Mouse (Mus musculus): ENCODE data around the gene Slc25a47. TPM values are rescaled to one million over a fixed set of nuclear protein-coding genes. Genes with fewer than 3 reads are reported as not detected.

Slc25a47 gene
- polyA plus RNA-seq, 1 experiment from 2014 or later: 4.3 TPM

GRCm38 (mm10) chr12:108809771-108810170 is 26.1 kb upstream of the Slc25a47 start:
- WGBS: 63% methylated on average over 1 of the region's 1 CpGs
- H3K36me3 ChIP-seq: peaks cover 7% of the 10 kb centered on the region; the same call in 1 of the 2 replicates
- no peaks in the 10 kb centered on the region for H3K27me3 ChIP-seq
- H3K4me2 ChIP-seq: no peak overlapping the region
- no peak for ATAC-seq (replicated peaks; ENCODE audit: insufficient number of reproducible peaks, insufficient read depth, low FRiP score, low read depth)
- no peak overlapping the region for H3K9ac ChIP-seq
- peaks cover 38% of the 10 kb centered on the region for H3K4me1 ChIP-seq (replicated peaks)
- no peak overlapping the region for H3K27ac ChIP-seq
- no peaks in the 10 kb centered on the region for H3K9me3 ChIP-seq (replicated peaks)
- no peak overlapping the region for H3K4me3 ChIP-seq

- no peak overlapping the region for H3K4me3 ChIP-seq
- WGBS: 66% methylated on average over 7 of the region's 7 CpGs
These were observed 25.5 kb upstream of the Slc25a47 start for GRCm38 (mm10) chr12:108810309-108810708.

DNA sequence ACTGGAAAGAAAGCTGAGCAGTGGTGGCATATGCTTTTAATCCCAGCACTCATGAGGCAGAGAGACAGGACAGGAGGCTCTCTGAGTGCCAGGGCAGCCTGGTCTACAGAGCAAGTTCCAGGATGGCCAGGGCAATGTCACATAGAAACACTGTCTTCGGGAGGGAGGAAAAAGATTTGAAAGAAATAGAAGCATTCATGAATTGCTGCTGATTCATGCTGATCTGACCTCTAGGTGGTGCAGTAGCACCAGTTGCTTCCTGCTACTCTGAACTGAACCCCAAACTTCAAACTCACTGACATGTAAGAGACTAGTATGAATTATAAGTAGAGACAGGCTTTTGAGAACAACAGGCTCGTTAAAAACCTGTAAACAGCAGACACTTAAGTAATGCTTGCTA is 24.7 kb upstream of the Slc25a47 start:
- H3K9me3 ChIP-seq (replicated peaks): no peaks in the 10 kb centered on the region
- peaks cover 10% of the 10 kb centered on the region; the same call in 1 of the 2 replicates for H3K36me3 ChIP-seq
- H3K27ac ChIP-seq: no peak overlapping the region
- no peak overlapping the region for H3K4me3 ChIP-seq
- no peak overlapping the region for H3K4me2 ChIP-seq
- H3K27me3 ChIP-seq: no peaks in the 10 kb centered on the region
- 50% methylated on average over 2 of the region's 2 CpGs for WGBS
- peaks cover 35% of the 10 kb centered on the region for H3K4me1 ChIP-seq (replicated peaks)
- H3K9ac ChIP-seq: no peak overlapping the region
- no peak for ATAC-seq (replicated peaks; ENCODE audit: insufficient number of reproducible peaks, insufficient read depth, low FRiP score, low read depth)

More at GRCm38 (mm10) chr12:108810309-108810708, 25.5 kb upstream of the Slc25a47 start:
- peaks cover 10% of the 10 kb centered on the region; the same call in 1 of the 2 replicates for H3K36me3 ChIP-seq
- H3K4me2 ChIP-seq: no peak overlapping the region
- peaks cover 38% of the 10 kb centered on the region for H3K4me1 ChIP-seq (replicated peaks)
- H3K9me3 ChIP-seq (replicated peaks): no peaks in the 10 kb centered on the region
- H3K27me3 ChIP-seq: no peaks in the 10 kb centered on the region
- H3K27ac ChIP-seq: no peak overlapping the region
- no peak overlapping the region for H3K9ac ChIP-seq
- ATAC-seq (replicated peaks; ENCODE audit: insufficient number of reproducible peaks, insufficient read depth, low FRiP score, low read depth): no peak

DNA sequence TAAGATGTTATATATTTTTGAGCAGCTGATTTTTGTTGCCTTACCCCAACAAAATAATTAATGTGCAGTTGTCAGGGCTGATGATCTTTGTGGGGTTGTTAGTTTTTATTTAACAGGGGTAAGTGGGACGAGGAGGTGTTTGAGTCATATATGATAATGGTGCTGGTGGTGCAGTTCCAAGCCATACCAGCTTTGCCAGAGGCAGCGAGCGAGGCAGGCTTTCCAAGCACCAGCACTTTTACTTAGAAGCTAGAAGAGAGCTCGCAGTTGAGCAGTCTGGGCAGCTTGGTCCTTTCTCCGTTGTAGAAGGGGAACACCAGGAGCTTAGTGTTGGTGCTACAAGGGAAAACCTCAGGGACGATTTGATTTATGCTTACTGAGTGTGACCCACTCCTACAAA is 23.4 kb upstream of the Slc25a47 start:
- WGBS: 80% methylated on average over 6 of the region's 6 CpGs
- ATAC-seq (replicated peaks; ENCODE audit: insufficient number of reproducible peaks, insufficient read depth, low FRiP score, low read depth): no peak
- H3K9ac ChIP-seq: no peak overlapping the region
- no peak overlapping the region for H3K27ac ChIP-seq
- H3K4me1 ChIP-seq (replicated peaks): peaks cover 36% of the 10 kb centered on the region
- H3K4me3 ChIP-seq: no peak overlapping the region
- no peaks in the 10 kb centered on the region for H3K9me3 ChIP-seq (replicated peaks)
- no peaks in the 10 kb centered on the region for H3K27me3 ChIP-seq
- H3K36me3 ChIP-seq: peaks cover 15% of the 10 kb centered on the region
- no peak overlapping the region for H3K4me2 ChIP-seq

DNA sequence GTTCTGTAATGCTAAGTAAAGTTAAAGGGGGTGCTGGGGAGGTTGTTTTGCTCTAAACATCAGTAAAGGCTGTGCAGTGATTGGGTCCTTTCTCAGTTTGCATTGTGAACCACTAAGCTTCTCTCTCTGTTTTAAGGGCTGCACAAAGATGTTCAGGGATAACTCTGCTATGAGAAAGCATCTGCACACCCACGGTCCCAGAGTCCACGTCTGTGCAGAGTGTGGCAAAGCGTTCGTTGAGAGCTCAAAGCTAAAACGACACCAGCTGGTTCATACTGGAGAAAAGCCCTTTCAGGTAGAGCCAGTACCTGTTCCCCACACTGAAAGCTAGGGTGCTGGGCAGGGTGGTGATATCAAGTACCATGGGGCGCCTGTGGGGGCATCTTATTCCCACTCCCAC is 21.4 kb upstream of the Slc25a47 start:
- Histone ChIP-seq H3K4me1 (replicated peaks) (peaks cover 27% of the 10 kb centered on the region; the same call in 1 of the 2 replicates), H3K27me3 (no peaks in the 10 kb centered on the region), H3K9ac (no peak overlapping the region), H3K4me3 (no peak overlapping the region), H3K27ac (no peak overlapping the region), H3K9me3 (replicated peaks) (no peaks in the 10 kb centered on the region), H3K4me2 (no peak overlapping the region), H3K36me3 (peaks cover 19% of the 10 kb centered on the region)
- no peak for ATAC-seq (replicated peaks; ENCODE audit: insufficient number of reproducible peaks, insufficient read depth, low FRiP score, low read depth)
- 91% methylated on average over 6 of the region's 6 CpGs for WGBS

DNA sequence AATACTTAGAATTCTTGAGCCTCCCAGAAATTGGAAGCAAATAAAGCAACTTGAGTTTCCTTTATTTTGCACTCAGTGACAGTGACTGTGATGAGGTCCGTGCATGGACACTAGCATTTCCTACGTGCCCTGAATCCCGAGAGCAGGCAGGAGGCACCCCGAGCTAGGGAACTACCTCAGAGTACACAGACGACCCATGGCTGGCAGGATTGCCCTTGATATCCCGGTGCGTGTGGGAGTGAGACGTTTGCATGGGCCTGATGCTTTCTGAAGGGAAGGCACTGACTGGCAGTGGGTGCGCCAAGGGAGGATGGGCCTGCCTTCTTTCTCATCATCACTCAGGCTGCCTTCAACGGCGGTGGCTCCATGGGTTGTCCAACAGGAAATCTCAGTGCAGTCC is 19.3 kb upstream of the Slc25a47 start:
- WGBS: 66% methylated on average over 11 of the region's 11 CpGs
- Histone ChIP-seq H3K36me3 (peaks cover 16% of the 10 kb centered on the region), H3K4me2 (no peak overlapping the region), H3K4me3 (no peak overlapping the region), H3K4me1 (replicated peaks) (peaks cover 16% of the 10 kb centered on the region), H3K27ac (no peak overlapping the region), H3K27me3 (no peaks in the 10 kb centered on the region), H3K9me3 (replicated peaks) (no peaks in the 10 kb centered on the region), H3K9ac (no peak overlapping the region)
- ATAC-seq (replicated peaks; ENCODE audit: insufficient number of reproducible peaks, insufficient read depth, low FRiP score, low read depth): no peak

- Histone ChIP-seq H3K27me3 (no peaks in the 10 kb centered on the region), H3K4me1 (replicated peaks) (peaks cover 8% of the 10 kb centered on the region), H3K36me3 (peaks cover 9% of the 10 kb centered on the region), H3K4me2 (no peak overlapping the region), H3K9ac (no peak overlapping the region), H3K27ac (no peak overlapping the region), H3K4me3 (no peak overlapping the region), H3K9me3 (replicated peaks) (no peaks in the 10 kb centered on the region)
- no peak for ATAC-seq (replicated peaks; ENCODE audit: insufficient number of reproducible peaks, insufficient read depth, low FRiP score, low read depth)
- 76% methylated on average over 4 of the region's 4 CpGs for WGBS
These were observed 15.4 kb upstream of the Slc25a47 start for GRCm38 (mm10) chr12:108820461-108820860.

GRCm38 (mm10) chr12:108823036-108823435 is 12.8 kb upstream of the Slc25a47 start:
- no peak for ATAC-seq (replicated peaks; ENCODE audit: insufficient number of reproducible peaks, insufficient read depth, low FRiP score, low read depth)

GRCm38 (mm10) chr12:108824225-108824874 is 11.5 kb upstream of the Slc25a47 start:
- Histone ChIP-seq H3K9ac (no peak overlapping the region), H3K27ac (no peak overlapping the region), H3K36me3 (no peaks in the 10 kb centered on the region), H3K4me1 (replicated peaks) (peaks cover 6% of the 10 kb centered on the region), H3K27me3 (no peaks in the 10 kb centered on the region), H3K4me2 (no peak overlapping the region), H3K4me3 (no peak overlapping the region), H3K9me3 (replicated peaks) (no peaks in the 10 kb centered on the region)
- 85% methylated on average over 15 of the region's 15 CpGs for WGBS
- ATAC-seq (replicated peaks; ENCODE audit: insufficient number of reproducible peaks, insufficient read depth, low FRiP score, low read depth): no peak

More at GRCm38 (mm10) chr12:108823036-108823435, 12.8 kb upstream of the Slc25a47 start:
- no peaks in the 10 kb centered on the region for H3K27me3 ChIP-seq
- H3K27ac ChIP-seq: no peak overlapping the region
- no peaks in the 10 kb centered on the region for H3K9me3 ChIP-seq (replicated peaks)
- 68% methylated on average over 8 of the region's 8 CpGs for WGBS
- H3K36me3 ChIP-seq: no peaks in the 10 kb centered on the region
- peaks cover 6% of the 10 kb centered on the region for H3K4me1 ChIP-seq (replicated peaks)
- no peak overlapping the region for H3K9ac ChIP-seq
- H3K4me3 ChIP-seq: no peak overlapping the region
- no peak overlapping the region for H3K4me2 ChIP-seq

DNA sequence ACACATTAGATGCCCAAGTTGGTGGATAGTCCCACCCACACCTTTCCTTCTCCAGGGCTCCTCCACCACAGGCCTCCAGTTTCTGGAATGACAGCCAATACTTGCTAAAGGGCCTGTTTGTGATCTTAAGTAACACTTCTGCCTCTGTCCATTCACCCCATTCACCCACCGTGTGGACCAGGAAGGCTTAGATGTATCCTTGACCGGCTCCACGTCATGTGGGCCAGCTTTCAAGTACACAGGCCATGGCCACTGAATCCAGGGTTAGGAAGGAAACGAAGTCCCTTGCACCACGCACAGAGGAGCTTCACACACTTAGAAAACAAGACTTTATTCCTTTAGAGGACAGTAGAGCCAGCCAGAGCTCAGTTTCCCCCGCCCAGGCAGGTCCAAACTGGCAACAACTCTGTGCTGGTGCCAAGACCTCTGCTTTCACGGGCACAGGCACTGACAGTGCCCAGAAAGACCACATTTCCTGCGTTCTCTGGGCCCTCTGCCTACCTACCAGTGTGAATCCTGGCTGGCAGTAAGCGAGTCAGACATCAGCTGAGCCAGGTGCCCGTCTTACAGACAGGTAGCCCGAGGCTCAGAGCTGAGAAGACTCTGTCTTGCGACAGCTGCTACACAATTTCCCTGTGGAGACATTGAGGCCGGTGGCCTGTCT is 10.2 kb upstream of the Slc25a47 start:
- Histone ChIP-seq H3K4me2 (no peak overlapping the region), H3K4me3 (no peak overlapping the region), H3K4me1 (replicated peaks) (no peaks in the 10 kb centered on the region), H3K27ac (no peak overlapping the region), H3K36me3 (no peaks in the 10 kb centered on the region), H3K27me3 (no peaks in the 10 kb centered on the region), H3K9ac (no peak overlapping the region), H3K9me3 (replicated peaks) (no peaks in the 10 kb centered on the region)
- WGBS: 92% methylated on average over 13 of the region's 13 CpGs
- ATAC-seq (replicated peaks; ENCODE audit: insufficient number of reproducible peaks, insufficient read depth, low FRiP score, low read depth): no peak

DNA sequence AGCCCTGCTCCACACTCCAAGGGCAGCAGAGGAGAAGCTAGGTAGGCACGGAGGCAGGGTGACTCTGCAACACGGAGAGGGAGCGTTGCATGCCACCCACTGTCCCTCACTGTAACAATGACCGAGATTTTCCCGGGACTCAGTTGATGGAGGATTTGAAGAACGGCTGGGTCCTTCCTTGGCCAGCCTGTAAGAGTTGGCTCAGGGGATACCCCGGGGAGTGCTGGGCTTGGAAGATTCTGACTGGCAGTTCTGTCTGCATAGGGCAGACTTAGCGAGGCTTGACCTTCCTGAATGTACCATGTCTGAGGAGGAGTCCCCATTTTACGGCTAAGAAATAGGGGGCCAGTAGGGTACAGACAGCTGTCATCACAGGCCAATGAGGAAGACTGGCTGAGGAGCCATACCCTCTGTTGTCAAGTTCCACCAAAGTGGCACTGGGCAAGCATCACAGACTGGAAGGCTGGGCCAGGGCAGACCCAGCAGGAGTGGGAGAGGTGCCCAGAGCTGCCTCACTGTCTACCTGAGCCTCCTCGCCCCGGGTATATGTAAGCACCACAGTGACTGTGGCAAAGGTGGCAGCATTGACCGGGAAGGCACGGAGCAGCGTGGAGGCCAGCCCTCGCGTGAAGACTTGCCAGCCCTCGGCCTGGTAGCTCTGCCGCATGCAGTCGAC is 9.4 kb upstream of the Slc25a47 start:
- H3K27ac ChIP-seq: no peak overlapping the region

More for the DNA sequence above, 9.4 kb upstream of the Slc25a47 start:
- WGBS: 93% methylated on average over 19 of the region's 19 CpGs
- ATAC-seq (replicated peaks; ENCODE audit: insufficient number of reproducible peaks, insufficient read depth, low FRiP score, low read depth): no peak
- H3K4me3 ChIP-seq: no peak overlapping the region
- H3K27me3 ChIP-seq: no peaks in the 10 kb centered on the region
- no peaks in the 10 kb centered on the region for H3K9me3 ChIP-seq (replicated peaks)
- H3K4me2 ChIP-seq: no peak overlapping the region
- no peaks in the 10 kb centered on the region for H3K36me3 ChIP-seq
- H3K9ac ChIP-seq: no peak overlapping the region
- no peaks in the 10 kb centered on the region for H3K4me1 ChIP-seq (replicated peaks)

Measured in heart, embryonic 15.5 days (tissue).